In the genomic region with DNA sequence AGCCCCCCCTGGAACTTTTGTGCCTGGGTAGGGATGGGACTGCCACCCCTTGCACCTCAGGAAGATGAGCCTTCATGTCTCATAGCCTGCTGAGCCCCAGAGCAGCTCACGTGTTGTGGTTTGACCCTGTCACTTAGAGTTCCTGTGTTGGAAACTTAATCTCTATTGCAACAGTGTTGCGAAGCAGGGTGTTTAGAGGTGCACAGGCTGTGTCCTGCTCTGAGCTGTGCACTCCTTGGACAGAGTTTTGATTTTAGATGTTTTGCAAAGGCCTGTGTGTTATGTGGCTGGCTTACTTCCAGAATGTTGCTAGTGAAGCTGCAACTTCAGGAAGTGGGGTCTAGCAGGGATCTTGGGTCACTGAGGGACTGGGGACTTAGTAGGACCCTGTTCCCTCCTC, we compare ENCODE assay signal across 11 mouse cellular contexts. TPM values are rescaled to one million over a fixed set of nuclear protein-coding genes. Genes with fewer than 3 reads are reported as not detected.
DNase-seq lines count a peak whose midpoint lies in the region; ATAC-seq and TF ChIP-seq lines count a peak whose summit lies in the region.
"Had no signal": no experiment of that assay in that cellular context is flagged by ENCODE, and none has a peak within 500 bp of the region (broad histone marks: within the 10 kb centered on the region; RNA-seq: fewer than 3 reads in every experiment).

No protein-coding gene starts in this region.

- H3K79me2 ChIP-seq in C2C12 (ENCODE audit: control insufficient read depth, insufficient read depth), result peaks cover 14% of the 10 kb centered on the region

- peak; percentile 3 for DNase-seq in heart, postnatal 4 days
- no peak for DNase-seq in heart, postnatal 36 days
- peak; percentile 33 to 49 for DNase-seq in spleen, adult 18-20 months
- no peak for DNase-seq in frontal cortex, postnatal 36 days (ENCODE audit: low spot score in 2 of 2)
- no peak for DNase-seq in frontal cortex, postnatal 25 days (ENCODE audit: low spot score in 2 of 2)
- DNase-seq in embryo, embryonic 10.5 days (ENCODE audit: low spot score), result no peak
- DNase-seq: gastrocnemius, adult 2 months had no signal

- no peak overlapping the region for H3ac ChIP-seq in C2C12 (ENCODE audit: control insufficient read depth, insufficient read length, low read depth)

- H3K79me3 ChIP-seq in C2C12 (ENCODE audit: low read depth), result peaks cover 5% of the 10 kb centered on the region

- no peaks in the 10 kb centered on the region for H3K27me3 ChIP-seq in C2C12 (ENCODE audit: control insufficient read depth, insufficient read depth, insufficient read length)
- H3K27me3 ChIP-seq: midbrain, embryonic 13.5 days had no signal

- intact Hi-C loops in heart, postnatal 36 days (cut with DNase I), result no loop called here

- TF ChIP-seq CTCF in C2C12 (IDR thresholded peaks at IDR 0.05; ENCODE audit: control insufficient read depth, insufficient read depth, insufficient read length), result no peak

- ATAC-seq in hematopoietic stem cell, adult 5-6 weeks (replicated peaks in 1 of 2; ENCODE audit: insufficient read depth in 1 of 2, low FRiP score in 2 of 2, low TSS enrichment in 1 of 2, low read depth in 1 of 2, poor library complexity in 2 of 2, severe bottlenecking in 2 of 2), result peak; percentile 46 to 67
- ATAC-seq: midbrain, embryonic 13.5 days had no signal

- H3K36me3 ChIP-seq in C2C12 (ENCODE audit: control insufficient read depth, insufficient read depth), result no peaks in the 10 kb centered on the region
- H3K36me3 ChIP-seq: hindbrain, embryonic 10.5 days; midbrain, embryonic 13.5 days had no signal

- no peak overlapping the region for H3K4me3 ChIP-seq in C2C12 (ENCODE audit: insufficient read depth, poor library complexity, severe bottlenecking)
- H3K4me3 ChIP-seq: gastrocnemius, adult 2 months; hindbrain, embryonic 10.5 days; midbrain, embryonic 13.5 days had no signal

TF ChIP-seq in C2C12, 6 proteins besides CTCF, POLR2A, EP300 and RAD21:
- TF ChIP-seq FOSL1 (IDR thresholded peaks at IDR 0.05; ENCODE audit: insufficient read depth, low read length, poor library complexity, severe bottlenecking) (no peak), CEBPB (IDR thresholded peaks at IDR 0.05; ENCODE audit: low read depth) (peak; percentile 89), USF1 (IDR thresholded peaks at IDR 0.05; ENCODE audit: low read depth) (peak; percentile 36), MYOD1 (IDR thresholded peaks at IDR 0.05; ENCODE audit: control insufficient read depth, insufficient read length, low read depth) (no peak)

RNA-seq across cellular contexts. Expression of a gene that starts 4.1 kb away (rescaled TPM):
- 100 to 1,000 TPM; 207 to 231 TPM for total RNA-seq in heart, postnatal 4 days (2021)
- 100 to 1,000 TPM; 158 to 163 TPM for total RNA-seq in heart, postnatal 36 days (2021)
- polyA plus RNA-seq in C2C12 (2012; fragmentation: generic; extraction: Trizol), result 141 TPM
- 222 and 231 TPM in 2 replicates for total RNA-seq in hematopoietic stem cell, adult 5-6 weeks (2017)

Comparison
In these comparisons a context has a peak if more than half of its experiments do, and no peak if none do; other contexts are left out.
1. DNase-seq: peak in heart, postnatal 4 days (single experiment) and spleen, adult 18-20 months (2 of 2); none in heart, postnatal 36 days (0 of 2), frontal cortex, postnatal 36 days (0 of 2), frontal cortex, postnatal 25 days (0 of 2) and embryo, embryonic 10.5 days (single experiment).